8 mouse cellular contexts compared by ENCODE assay signal in genomic region chr7:123368778-123369746, GRCm38 (mm10). TPM values are rescaled to one million over a fixed set of nuclear protein-coding genes. Genes with fewer than 3 reads are reported as not detected.
DNase-seq lines count a peak whose midpoint lies in the region; ATAC-seq and TF ChIP-seq lines count a peak whose summit lies in the region.

No protein-coding gene starts in this region.

- no peaks in the 10 kb centered on the region for H3K9me3 ChIP-seq in midbrain, embryonic 11.5 days (ENCODE audit: control insufficient read depth, low read length)

- peaks cover 24% of the 10 kb centered on the region for H3K4me1 ChIP-seq in cerebellum, adult 2 months (ENCODE audit: control insufficient read depth, insufficient read depth, low read length)
- peaks cover 19% of the 10 kb centered on the region for H3K4me1 ChIP-seq in midbrain, embryonic 11.5 days (ENCODE audit: control insufficient read depth, insufficient read depth, low read length)

- H3K4me3 ChIP-seq in cerebellum, adult 2 months (replicated peaks; ENCODE audit: insufficient read depth, low read depth, low read length) = peak overlapping the region; percentile 54
- peak overlapping the region; percentile 79 for H3K4me3 ChIP-seq in midbrain, embryonic 11.5 days (ENCODE audit: low read depth, low read length)

- ATAC-seq in midbrain, embryonic 11.5 days (ENCODE audit: low FRiP score) = peak; percentile 86

- 3% methylated on average over 51 of the region's 51 CpGs for WGBS in cerebellum, adult 2 months
- 4% methylated on average over 40 of the region's 51 CpGs for WGBS in midbrain, embryonic 11.5 days

- no peak for TF ChIP-seq POLR2A in cerebellum, adult 2 months (IDR thresholded peaks at IDR 0.05; ENCODE audit: borderline replicate concordance, insufficient read depth, low read length)
- no peak for TF ChIP-seq POLR2A in brain, embryonic 14.5 days (IDR thresholded peaks at IDR 0.05; ENCODE audit: borderline replicate concordance, extremely low read depth, insufficient read depth, insufficient read length, poor library complexity, severe bottlenecking)

- H3K27ac ChIP-seq in cerebellum, adult 2 months (ENCODE audit: insufficient read depth, low read length) = 0 out of 2 replicates have a peak overlapping the region, but pooled peaks have one; percentile 8
- H3K27ac ChIP-seq in midbrain, embryonic 11.5 days (ENCODE audit: low read depth, low read length) = peak overlapping the region; percentile 90

- no peaks in the 10 kb centered on the region for H3K36me3 ChIP-seq in midbrain, embryonic 11.5 days (ENCODE audit: control insufficient read depth, insufficient read depth, low read length)

- H3K9ac ChIP-seq in midbrain, embryonic 11.5 days (ENCODE audit: low read length) = peak overlapping the region; percentile 72

- DNase-seq in cerebellum, adult 2 months = peak in 1 of 2 experiments; percentile 63
- no peak for DNase-seq in cerebellum, adult 11 months
- DNase-seq in CD4-positive helper T cell, adult 2 months (ENCODE audit: low read depth, low spot score) = peak; percentile 55
- DNase-seq in brain, embryonic 14.5 days (ENCODE audit: low read depth) = peak; percentile 59
- peak; percentile 44 for DNase-seq in gastrocnemius, postnatal 25 days
- peak; percentile 54 to 72 for DNase-seq in kidney, postnatal 25 days
- DNase-seq in midbrain, embryonic 11.5 days (ENCODE audit: low spot score, missing footprints) = peak; percentile 97
- DNase-seq in urinary bladder, postnatal 10 days (ENCODE audit: low spot score) = peak; percentile 21

- no peak for TF ChIP-seq CTCF in cerebellum, adult 2 months (IDR thresholded peaks at IDR 0.05; ENCODE audit: borderline replicate concordance, insufficient read depth, low read depth, low read length)
- TF ChIP-seq CTCF in brain, embryonic 14.5 days (IDR thresholded peaks at IDR 0.05; ENCODE audit: borderline replicate concordance, extremely low read depth, insufficient read depth, insufficient read length) = no peak

- peak overlapping the region; percentile 66 for H3K4me2 ChIP-seq in midbrain, embryonic 11.5 days

- H3K27me3 ChIP-seq in cerebellum, adult 2 months (ENCODE audit: control insufficient read depth, insufficient read depth, low read length) = no peaks in the 10 kb centered on the region
- H3K27me3 ChIP-seq in midbrain, embryonic 11.5 days (ENCODE audit: control insufficient read depth, insufficient read depth, low read length) = no peaks in the 10 kb centered on the region

RNA-seq across cellular contexts. Expression of gene Lcmt1, which starts 0.5 kb away (rescaled TPM):
- 77.0 and 81.3 TPM in 2 replicates for polyA plus RNA-seq in cerebellum, adult 2 months (2012; rRNA removed)
- polyA plus RNA-seq in brain, embryonic 14.5 days (2012; rRNA removed) = 68.8 and 70.6 TPM in 2 replicates
- 10 to 100 TPM; 22.9 to 23.9 TPM for total RNA-seq in gastrocnemius, postnatal 25 days (2021)
- polyA plus RNA-seq in midbrain, embryonic 11.5 days (2014; fragmentation: Nextera tagmentation; extraction: Ambion mirVana) = 68.7 and 74.0 TPM in 2 replicates

RNA-seq across cellular contexts. Expression of gene Arhgap17, which starts 0.7 kb away (rescaled TPM):
- polyA plus RNA-seq in cerebellum, adult 2 months (2012; rRNA removed) = 21.2 and 24.7 TPM in 2 replicates
- 23.2 and 24.4 TPM in 2 replicates for polyA plus RNA-seq in brain, embryonic 14.5 days (2012; rRNA removed)
- 10 to 100 TPM; 13.1 to 13.8 TPM for total RNA-seq in gastrocnemius, postnatal 25 days (2021)
- polyA plus RNA-seq in midbrain, embryonic 11.5 days (2014; fragmentation: Nextera tagmentation; extraction: Ambion mirVana) = 24.8 and 26.2 TPM in 2 replicates
